Mouse (Mus musculus) hindbrain, postnatal 0 days (tissue): ENCODE data around the gene Zdhhc17. TPM values are rescaled to one million over a fixed set of nuclear protein-coding genes. Genes with fewer than 3 reads are reported as not detected.

ENCODE experiments used
- ATAC-seq: fragments of 200-750 bp; cut with Nextera tagmentation; 2 replicates; pipeline ENCODE4 v1.8.0; 2017; ENCODE audit warnings: mild to moderate bottlenecking, moderate TSS enrichment, moderate library complexity
- DNase-seq: peaks from one replicate; pipeline ENCODE4 v3.0.0-alpha.2; 2015; ENCODE audit warnings: low spot score
- H3K27ac ChIP-seq: fragments of 300-500 bp; sonication (generic); 2 replicates; pipeline ENCODE4 v1.5.1; 2014; ENCODE audit warnings: mild to moderate bottlenecking
- H3K27me3 ChIP-seq: fragments of 300-500 bp; sonication (generic); 2 replicates; pipeline ENCODE4 v1.6.1; 2014; ENCODE audit warnings: low read length, mixed read lengths; ENCODE audit not compliant: insufficient read depth
- H3K36me3 ChIP-seq: fragments of 300-500 bp; sonication (generic); 2 replicates; pipeline ENCODE4 v1.6.1; 2014; ENCODE audit warnings: low read length, mixed read lengths; ENCODE audit not compliant: insufficient read depth
- H3K4me1 ChIP-seq: fragments of 300-500 bp; sonication (generic); 2 replicates; pipeline ENCODE4 v1.6.1; 2014; ENCODE audit warnings: antibody characterized with exemption, low read length, mixed read lengths; ENCODE audit not compliant: insufficient read depth
- H3K4me2 ChIP-seq: fragments of 300-500 bp; sonication (generic); 2 replicates; pipeline ENCODE4 v1.6.1; 2014; ENCODE audit warnings: low read depth, mild to moderate bottlenecking, low read length, moderate library complexity, mixed read lengths
- H3K4me3 ChIP-seq: fragments of 300-500 bp; sonication (generic); 2 replicates; pipeline ENCODE4 v1.5.1; 2014; ENCODE audit warnings: low read length
- H3K9ac ChIP-seq: fragments of 300-500 bp; sonication (generic); replicated peaks from 2 replicates; pipeline ENCODE4 v1.6.1; 2014; ENCODE audit warnings: mild to moderate bottlenecking, low read length, moderate library complexity, mixed read lengths
- H3K9me3 ChIP-seq: fragments of 300-500 bp; sonication (generic); 2 replicates; pipeline ENCODE4 v1.6.1; 2016; ENCODE audit warnings: low read length, mixed read lengths
- CTCF ChIP-seq: IDR thresholded peaks from 2 replicates; pipeline ENCODE4 v1.5.1; 2016; ENCODE audit warnings: antibody characterized with exemption, control low read depth, low read depth
- WGBS: fragments of 180-500 bp; shearing (Covaris S2); extraction: QIAGEN DNeasy Blood & Tissue Kit; methylation state at CpG from one replicate; pipeline ENCODE4 v1.1.7; 2014; 5-methylcytosine and 5-hydroxymethylcytosine counted together
- polyA plus RNA-seq: library from polyadenylated mRNA; unstranded; fragments of >200 nt; fragmentation: Nextera tagmentation; extraction: Ambion mirVana; gene quantifications from 2 replicates; pipeline ENCODE4 v1.2.1, GENCODE M21; 2015
- total RNA-seq: library from RNA; depleted of rRNA; stranded (reverse); fragments of >200 nt; gene quantifications from 2 replicates; pipeline ENCODE4 v1.2.3, GENCODE M21; 2014

Zdhhc17 gene
- total and polyA plus RNA-seq, 2 experiments from 2014 or later: 44.8 to 45.1 TPM

GRCm38 (mm10) chr10:110979431-110979830 lies 30.5 kb downstream of the Zdhhc17 start:
- H3K27ac ChIP-seq: no peak overlapping the region
- ATAC-seq (no peak), DNase-seq (no peak)
- H3K4me1 ChIP-seq: no peaks in the 10 kb centered on the region
- H3K27me3 ChIP-seq: no peaks in the 10 kb centered on the region
- peaks cover 4% of the 10 kb centered on the region for H3K36me3 ChIP-seq
- H3K4me3 ChIP-seq: no peak overlapping the region
- 90% methylated on average over 2 of the region's 2 CpGs for WGBS
- H3K4me2 ChIP-seq: no peak overlapping the region
- no peaks in the 10 kb centered on the region for H3K9me3 ChIP-seq
- TF ChIP-seq CTCF: no peak
- no peak overlapping the region for H3K9ac ChIP-seq

- no peak overlapping the region for H3K4me3 ChIP-seq
- H3K27me3 ChIP-seq: no peaks in the 10 kb centered on the region
- peaks cover 4% of the 10 kb centered on the region for H3K36me3 ChIP-seq
- WGBS: 58% methylated on average over 2 of the region's 2 CpGs
- H3K4me1 ChIP-seq: no peaks in the 10 kb centered on the region
- no peak for DNase-seq
- no peak overlapping the region for H3K9ac ChIP-seq
- no peak for ATAC-seq
- no peak overlapping the region for H3K27ac ChIP-seq
- H3K9me3 ChIP-seq: no peaks in the 10 kb centered on the region
- no peak for TF ChIP-seq CTCF
- no peak overlapping the region for H3K4me2 ChIP-seq
Observed at GRCm38 (mm10) chr10:110977379-110977778, 32.6 kb downstream of the Zdhhc17 start.

- 0% methylated on average over 1 of the region's 1 CpGs for WGBS
- Histone ChIP-seq H3K4me2 (no peak overlapping the region), H3K4me3 (no peak overlapping the region), H3K4me1 (no peaks in the 10 kb centered on the region), H3K36me3 (peaks cover 10% of the 10 kb centered on the region), H3K27me3 (no peaks in the 10 kb centered on the region), H3K27ac (no peak overlapping the region), H3K9ac (no peak overlapping the region), H3K9me3 (no peaks in the 10 kb centered on the region)
- ATAC-seq (peak; percentile 72), DNase-seq (peak; percentile 82)
- TF ChIP-seq CTCF: peak; percentile 80
Observed at GRCm38 (mm10) chr10:110976046-110976445, 33.9 kb downstream of the Zdhhc17 start.

- Histone ChIP-seq H3K27me3 (no peaks in the 10 kb centered on the region), H3K4me1 (no peaks in the 10 kb centered on the region), H3K9ac (no peak overlapping the region), H3K4me3 (no peak overlapping the region), H3K4me2 (no peak overlapping the region), H3K27ac (no peak overlapping the region), H3K36me3 (peaks cover 12% of the 10 kb centered on the region), H3K9me3 (no peaks in the 10 kb centered on the region)
- no peak for TF ChIP-seq CTCF
- WGBS: 88% methylated on average over 1 of the region's 1 CpGs
- DNase-seq (no peak), ATAC-seq (0 out of 2 replicates have a peak, but pooled peaks have one; percentile 12)
Observed at GRCm38 (mm10) chr10:110974885-110975284, 35.1 kb downstream of the Zdhhc17 start.

- no peak overlapping the region for H3K4me3 ChIP-seq
- H3K4me1 ChIP-seq: no peaks in the 10 kb centered on the region
- no peak overlapping the region for H3K27ac ChIP-seq
- ATAC-seq: peak; percentile 61
- no peak overlapping the region for H3K9ac ChIP-seq
- H3K9me3 ChIP-seq: no peaks in the 10 kb centered on the region
- peak; percentile 71 for TF ChIP-seq CTCF
- peak; percentile 77 for DNase-seq
- no peaks in the 10 kb centered on the region for H3K27me3 ChIP-seq
- H3K4me2 ChIP-seq: no peak overlapping the region
- peaks cover 12% of the 10 kb centered on the region for H3K36me3 ChIP-seq
- WGBS: 45% methylated on average over 3 of the region's 3 CpGs
Observed at GRCm38 (mm10) chr10:110974463-110974862, 35.5 kb downstream of the Zdhhc17 start.

GRCm38 (mm10) chr10:110971998-110972397 lies 37.9 kb downstream of the Zdhhc17 start:
- no peak for TF ChIP-seq CTCF
- no peak for ATAC-seq
- peaks cover 12% of the 10 kb centered on the region for H3K36me3 ChIP-seq
- H3K4me1 ChIP-seq: no peaks in the 10 kb centered on the region
- no peak overlapping the region for H3K27ac ChIP-seq
- 82% methylated on average over 9 of the region's 9 CpGs for WGBS
- H3K9ac ChIP-seq: no peak overlapping the region
- no peak overlapping the region for H3K4me3 ChIP-seq
- no peak overlapping the region for H3K4me2 ChIP-seq
- no peak for DNase-seq
- no peaks in the 10 kb centered on the region for H3K27me3 ChIP-seq
- no peaks in the 10 kb centered on the region for H3K9me3 ChIP-seq

GRCm38 (mm10) chr10:110971483-110971882 lies 38.5 kb downstream of the Zdhhc17 start:
- H3K9me3 ChIP-seq: no peaks in the 10 kb centered on the region
- no peak for TF ChIP-seq CTCF
- no peak overlapping the region for H3K4me2 ChIP-seq
- no peak for ATAC-seq
- no peak overlapping the region for H3K27ac ChIP-seq
- 84% methylated on average over 6 of the region's 6 CpGs for WGBS
- H3K27me3 ChIP-seq: no peaks in the 10 kb centered on the region
- no peak overlapping the region for H3K9ac ChIP-seq
- no peak for DNase-seq
- H3K4me1 ChIP-seq: no peaks in the 10 kb centered on the region
- peaks cover 12% of the 10 kb centered on the region for H3K36me3 ChIP-seq
- no peak overlapping the region for H3K4me3 ChIP-seq
